Mouse (Mus musculus) thymus, postnatal 0 days (tissue): Measurements from ENCODE around the gene Nufip1. TPM values are rescaled to one million over a fixed set of nuclear protein-coding genes. Genes with fewer than 3 reads are reported as not detected.
A peak's percentile ranks its signal among the peaks of the same experiment; 100 is the strongest.

Experiments used
- DNase-seq: peaks from one replicate; pipeline ENCODE4 v3.0.0-alpha.2; 2015; ENCODE audit warnings: low spot score
- polyA plus RNA-seq: library from polyadenylated mRNA; unstranded; fragments of >200 nt; fragmentation: Nextera tagmentation; extraction: Ambion mirVana; gene quantifications from 2 replicates; pipeline ENCODE4 v1.2.1, GENCODE M21; 2015

Nufip1 gene
- 15.5 and 16.6 TPM in 2 replicates for polyA plus RNA-seq

DNA sequence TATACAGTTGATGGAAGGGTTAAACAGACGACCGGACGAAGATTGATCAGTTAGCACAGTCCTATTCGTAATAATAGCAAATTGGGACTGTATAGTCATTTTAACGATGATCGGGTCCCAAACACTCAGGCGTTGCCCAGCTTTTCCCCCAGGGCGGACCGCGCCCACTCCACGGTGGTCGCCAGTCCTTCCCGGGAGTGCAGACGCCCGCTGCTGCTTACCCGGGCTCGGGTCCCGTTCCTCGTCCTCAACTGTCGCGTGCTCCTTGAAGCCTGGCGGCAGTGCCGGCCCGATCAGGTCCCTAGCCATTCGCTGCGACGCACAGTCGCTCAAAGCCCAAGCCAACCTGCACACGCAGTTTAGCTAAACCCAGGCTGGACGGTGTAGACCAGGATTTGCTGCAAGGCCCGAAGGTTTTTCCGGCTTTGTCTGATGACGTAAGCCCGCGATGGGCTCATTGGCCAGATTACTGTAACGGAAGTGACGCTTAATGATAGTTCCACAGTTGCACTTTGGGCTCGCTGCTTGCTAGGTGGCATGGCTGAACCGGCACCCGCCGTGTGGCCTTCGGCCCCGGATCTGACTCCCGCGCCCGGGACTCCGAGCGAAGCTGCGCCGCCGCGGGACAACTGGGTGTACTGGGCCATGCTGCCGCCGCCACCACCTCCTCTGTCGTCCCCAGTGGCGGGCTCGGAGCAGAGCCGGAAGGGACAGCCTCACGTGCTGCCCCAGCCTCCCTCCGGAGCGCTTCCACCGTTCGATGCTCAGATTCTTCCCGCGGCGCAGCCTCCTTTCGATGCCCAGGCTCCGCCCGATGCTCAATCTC is at the start of gene Nufip1, which contains the start of gene Gpalpp1:
Nufip1 (plus strand) TSS at position 496 of the 826 bp plus-strand sequence.
Gpalpp1 (minus strand) TSS at position 365 of the 826 bp plus-strand sequence.
- peak; percentile 93 for DNase-seq

DNA sequence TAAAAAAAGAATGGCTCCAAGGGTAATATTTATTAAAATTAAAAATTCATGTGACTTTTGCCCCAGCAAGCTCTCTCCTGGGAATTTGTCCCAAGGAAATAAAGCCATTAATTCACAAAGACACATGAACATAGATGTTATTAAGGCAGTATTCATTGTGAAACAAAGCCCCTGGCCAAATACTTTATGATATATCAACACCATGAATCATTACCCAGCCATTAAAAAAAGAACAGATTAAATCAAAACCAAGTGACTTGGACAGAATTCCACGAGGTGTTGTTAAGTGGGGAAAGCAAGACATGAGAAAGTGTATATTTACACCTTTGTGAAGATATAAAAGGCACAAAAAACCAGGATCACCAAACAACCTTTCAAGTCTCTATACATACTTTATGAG is 43.5 kb upstream of the Nufip1 start:
- no peak for DNase-seq

DNA sequence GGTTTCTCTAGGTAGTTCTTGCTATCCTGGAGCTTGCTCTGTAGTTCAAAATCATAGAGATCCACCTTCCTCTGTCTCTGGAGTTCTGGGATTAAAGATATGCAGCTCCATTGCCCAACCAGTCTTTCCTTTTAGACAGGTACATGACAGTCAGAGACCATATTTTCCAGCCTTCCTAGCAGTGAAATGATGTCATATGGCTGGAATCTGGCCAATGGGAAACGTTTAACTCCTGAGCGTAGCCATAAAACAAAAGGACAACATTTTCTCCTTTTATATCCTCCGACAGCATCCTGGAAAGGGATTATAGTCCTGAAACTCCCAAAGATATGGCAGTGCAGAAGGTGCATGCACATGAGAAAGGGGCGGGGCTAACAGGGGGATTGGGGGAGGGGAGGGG is 42.4 kb upstream of the Nufip1 start:
- no peak for DNase-seq

DNA sequence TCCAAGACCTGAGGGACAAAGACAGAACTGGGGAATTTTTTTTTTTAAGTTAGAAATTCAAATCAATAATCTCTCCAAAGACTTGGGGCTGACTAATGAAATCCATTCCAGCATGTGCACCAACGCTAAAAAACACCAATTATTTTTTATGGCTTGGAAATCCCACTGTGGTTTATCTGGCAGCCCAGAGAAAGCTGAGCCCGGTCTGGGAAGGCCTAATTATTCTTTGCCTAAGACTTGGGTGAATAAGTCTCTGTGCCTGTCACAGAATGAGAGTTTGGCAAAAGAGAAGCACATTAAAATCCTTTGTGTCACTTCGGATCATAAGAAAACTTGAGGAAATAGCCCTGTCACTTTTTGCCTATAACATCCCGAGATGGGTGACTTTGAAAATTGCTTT is 41.4 kb upstream of the Nufip1 start:
- no peak for DNase-seq

DNA sequence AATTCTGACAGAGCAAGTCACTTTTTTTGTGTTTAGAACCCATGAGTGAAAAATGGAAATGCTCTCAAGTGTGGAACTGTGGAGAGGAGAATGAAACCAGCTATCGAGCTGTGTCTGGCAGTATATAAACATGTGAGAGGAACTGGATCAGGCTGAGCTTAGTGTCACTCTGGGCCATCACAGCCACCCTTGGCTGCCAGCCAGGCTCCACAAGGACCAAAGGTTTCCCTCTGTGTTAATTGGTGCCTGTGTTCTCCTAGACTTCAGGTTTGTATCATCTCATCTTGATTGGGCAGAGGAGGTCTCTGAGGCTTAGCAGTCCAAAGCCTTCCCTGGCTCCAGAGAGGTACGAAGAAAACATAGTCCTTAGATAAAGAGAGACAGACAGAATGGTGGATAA is 38.1 kb upstream of the Nufip1 start:
- DNase-seq: no peak

DNA sequence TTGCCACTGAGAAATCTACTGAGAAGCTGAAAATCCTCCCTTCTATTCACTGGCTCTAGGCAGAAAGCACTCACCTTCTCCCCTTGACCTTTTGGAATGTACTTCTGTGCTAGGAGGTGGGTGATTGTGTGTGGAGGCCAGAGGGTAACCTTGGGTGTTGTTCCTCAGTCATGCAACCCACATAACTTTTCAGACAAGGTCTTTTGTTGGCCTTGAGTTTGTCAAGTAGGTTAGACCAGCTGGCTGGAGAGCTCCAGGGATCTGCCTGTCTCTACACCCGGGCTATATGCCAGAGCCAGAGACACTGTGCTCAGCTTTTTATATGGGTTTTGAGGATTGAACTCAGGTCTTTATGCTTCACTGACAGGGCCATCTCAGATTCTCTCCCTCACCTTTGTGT is 36.5 kb upstream of the Nufip1 start:
- no peak for DNase-seq

DNA sequence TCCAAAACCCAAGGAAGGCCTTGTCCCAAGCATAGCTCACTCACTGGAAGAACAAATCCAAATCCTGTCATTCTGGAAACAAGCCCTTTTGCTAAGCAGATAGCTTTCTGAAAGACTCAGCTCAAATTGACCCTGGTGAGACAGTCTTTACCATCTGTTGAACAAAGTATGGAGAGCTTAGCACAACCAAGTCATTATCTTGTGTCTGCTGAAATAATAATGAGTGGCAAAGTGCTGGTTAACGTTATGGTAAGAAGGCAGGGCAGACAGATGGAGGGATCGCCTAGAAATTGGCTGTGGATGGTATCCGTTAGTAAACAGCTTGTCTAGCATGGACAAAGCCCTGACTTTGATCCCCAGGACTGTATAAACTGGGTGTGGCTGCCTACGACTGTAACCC is 35.0 kb upstream of the Nufip1 start:
- DNase-seq: no peak

DNA sequence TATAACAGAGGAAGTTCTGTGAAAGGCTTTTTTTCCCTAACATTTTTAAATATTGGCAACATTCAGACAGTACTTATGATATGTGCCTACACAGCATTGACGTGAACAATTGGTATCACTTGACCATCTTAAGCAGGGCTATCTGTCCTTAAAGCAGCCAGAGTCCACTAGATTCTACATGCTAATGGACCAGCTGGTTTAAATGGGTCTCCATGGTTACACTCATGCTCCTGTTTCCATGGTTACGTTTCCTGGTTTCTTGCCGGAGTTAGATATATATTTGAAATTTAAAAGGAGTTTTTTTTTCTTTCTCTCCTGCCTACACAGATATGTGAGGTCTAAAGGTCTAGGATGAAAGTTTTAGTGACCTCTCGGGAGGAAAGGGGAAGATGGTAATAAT is 34.1 kb upstream of the Nufip1 start:
- DNase-seq: no peak

DNA sequence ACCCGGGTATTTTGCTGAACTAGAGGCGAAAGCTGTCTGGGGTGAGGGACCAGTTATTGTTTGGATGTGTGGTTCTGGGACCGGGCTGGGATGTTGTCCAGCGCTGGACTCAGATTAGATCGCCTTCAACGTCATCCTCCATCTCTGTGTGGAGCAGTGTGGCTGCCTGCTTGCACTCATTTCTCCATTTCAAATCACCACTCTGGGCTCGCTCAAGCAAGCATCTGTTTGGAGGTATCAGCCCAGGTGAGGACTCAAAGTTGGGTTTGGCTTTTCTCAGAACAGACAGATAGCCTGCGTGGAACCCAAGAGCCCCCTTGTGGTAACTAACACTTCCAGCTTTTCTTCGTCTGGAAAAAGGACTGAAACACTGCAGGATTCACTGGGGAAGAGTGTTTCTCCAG is 33.6 kb upstream of the Nufip1 start:
- DNase-seq: peak; percentile 22

DNA sequence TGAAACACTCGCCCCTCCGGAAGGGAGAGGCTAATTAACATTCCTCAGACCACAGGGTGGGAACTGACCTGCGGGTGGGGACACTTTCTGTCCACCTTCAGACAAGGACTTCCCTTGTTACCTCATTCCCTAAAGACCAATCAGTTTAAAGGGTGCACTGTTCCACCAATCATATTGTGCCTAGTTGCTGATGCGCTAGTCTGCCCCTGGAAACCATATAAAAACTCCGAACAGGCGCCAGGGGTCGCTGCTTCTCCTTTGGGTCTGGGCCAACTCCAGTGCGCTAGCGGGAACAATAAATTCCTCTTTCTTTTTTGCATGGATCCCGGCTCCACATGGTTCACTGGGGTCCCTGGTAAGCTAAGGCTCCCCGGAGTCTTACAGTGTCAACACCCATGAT is 29.2 kb upstream of the Nufip1 start:
- DNase-seq: no peak

DNA sequence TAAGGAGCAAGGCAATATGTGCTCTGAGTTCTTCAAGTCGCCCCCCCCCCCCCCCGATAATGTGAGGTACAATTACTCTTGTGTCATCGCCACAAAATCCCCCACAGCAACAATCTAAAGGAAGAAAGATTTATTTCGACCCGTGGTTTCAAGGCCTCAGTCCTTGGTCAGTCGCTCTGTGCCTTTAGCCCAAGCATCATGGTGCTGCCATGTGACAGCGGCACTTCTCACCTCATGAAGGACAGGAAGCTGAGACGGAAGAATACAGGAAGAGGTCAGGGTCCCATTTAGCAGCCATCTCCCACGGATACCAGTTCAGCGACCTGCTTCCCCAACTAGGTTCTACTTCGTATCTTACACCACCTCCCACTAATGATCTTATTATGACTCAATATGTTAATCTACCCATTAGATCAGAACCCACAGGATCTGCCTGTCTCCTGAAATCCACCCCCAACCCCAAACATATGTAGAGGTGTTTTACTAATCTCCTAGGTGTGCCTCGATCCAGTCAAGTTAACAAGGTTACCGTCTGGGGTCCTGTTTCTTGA is 28.5 kb upstream of the Nufip1 start:
- no peak for DNase-seq

DNA sequence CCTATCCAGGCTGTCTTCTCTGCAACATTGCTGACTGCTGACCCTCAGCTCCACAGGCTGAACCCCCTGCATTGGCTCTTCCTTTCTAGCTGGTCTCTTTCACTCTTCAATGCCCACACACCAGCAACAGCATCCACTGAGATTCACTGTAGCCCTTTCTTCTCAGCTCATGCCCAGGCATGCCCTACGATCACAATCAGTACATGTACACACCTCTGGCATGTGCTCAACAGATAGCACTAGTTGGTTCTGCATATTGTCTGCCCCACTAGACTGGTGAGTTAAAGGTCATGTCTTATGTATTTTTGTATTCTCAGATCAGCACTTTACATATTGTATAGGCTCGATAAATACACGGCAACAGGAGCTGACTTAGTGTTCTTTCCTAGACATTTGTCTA is 26.5 kb upstream of the Nufip1 start:
- no peak for DNase-seq

DNA sequence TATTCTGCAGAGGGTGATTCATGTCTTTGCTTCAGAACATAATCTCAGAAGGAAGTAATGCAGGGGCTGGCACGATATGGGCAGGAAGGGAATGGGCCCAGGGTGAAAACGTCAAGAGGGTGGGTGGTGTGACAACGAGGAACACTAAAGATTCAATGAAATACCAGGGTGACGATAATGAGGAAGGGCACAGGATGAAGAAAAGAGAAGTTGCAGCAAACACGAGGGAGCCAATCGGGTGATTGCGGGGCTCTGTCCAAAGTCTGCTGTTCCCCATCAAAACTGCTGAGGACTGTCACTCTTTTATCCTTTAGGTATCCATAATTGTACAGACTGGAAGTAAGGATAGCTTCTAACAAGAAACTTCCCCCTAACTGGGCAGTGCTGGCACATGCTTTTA is 13.4 kb upstream of the Nufip1 start:
- no peak for DNase-seq

DNA sequence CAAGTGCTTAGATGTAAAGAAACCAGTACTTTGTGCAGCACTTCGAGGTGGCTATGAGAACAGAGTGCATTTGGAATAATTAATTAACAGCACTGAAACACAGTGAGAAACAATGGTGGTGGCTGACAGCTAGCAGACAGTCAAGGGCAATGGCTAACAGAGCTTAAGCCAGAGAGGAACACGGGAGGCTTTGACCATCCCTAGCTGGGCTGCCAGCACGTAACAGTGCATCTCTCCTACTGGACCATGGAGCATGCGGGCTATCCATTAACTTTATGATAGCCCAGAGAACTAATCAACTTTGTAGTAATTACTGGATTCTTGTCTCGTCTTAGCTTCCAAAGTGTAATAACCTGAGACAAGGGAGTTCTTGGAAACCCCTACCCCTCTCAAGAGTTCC is 12.9 kb upstream of the Nufip1 start:
- DNase-seq: no peak

DNA sequence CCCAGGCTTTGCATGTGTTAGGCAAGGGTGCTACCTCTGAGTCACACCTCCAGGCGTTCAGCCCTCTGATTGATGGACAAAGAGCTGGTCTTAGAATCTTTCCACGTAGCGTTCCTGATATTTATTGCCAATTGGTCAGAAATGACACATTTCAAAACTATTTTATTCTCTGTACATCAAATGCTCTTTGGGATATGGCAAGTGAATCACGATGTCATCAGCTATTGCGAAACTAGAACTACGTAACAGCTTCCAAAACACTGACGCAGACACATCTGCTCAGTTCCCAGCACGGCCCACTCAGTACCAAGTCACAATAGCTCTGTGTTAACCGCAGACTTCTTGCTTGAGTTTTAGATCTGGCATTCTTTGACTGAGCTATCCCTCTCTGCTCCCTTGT is 11.1 kb upstream of the Nufip1 start:
- no peak for DNase-seq

DNA sequence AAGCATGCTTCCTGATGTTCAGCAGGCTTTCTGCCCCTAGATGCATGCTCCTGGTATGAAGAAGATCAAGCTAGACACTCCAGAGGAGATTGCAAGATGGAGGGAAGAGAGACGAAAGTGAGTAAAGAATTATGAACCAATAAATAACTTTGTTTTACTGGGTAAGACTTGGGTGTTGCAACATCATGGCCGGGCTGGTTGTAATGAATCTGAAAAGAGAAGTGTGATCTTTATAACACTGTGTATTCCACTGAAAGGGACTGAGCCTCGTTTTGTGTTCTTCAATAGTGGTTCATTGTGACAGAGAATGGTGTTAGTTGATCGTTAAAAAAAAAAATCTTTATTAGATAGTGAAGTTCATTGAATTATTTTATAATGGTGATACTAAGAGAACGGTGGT is 5.1 kb downstream of the Nufip1 start:
- DNase-seq: no peak

DNA sequence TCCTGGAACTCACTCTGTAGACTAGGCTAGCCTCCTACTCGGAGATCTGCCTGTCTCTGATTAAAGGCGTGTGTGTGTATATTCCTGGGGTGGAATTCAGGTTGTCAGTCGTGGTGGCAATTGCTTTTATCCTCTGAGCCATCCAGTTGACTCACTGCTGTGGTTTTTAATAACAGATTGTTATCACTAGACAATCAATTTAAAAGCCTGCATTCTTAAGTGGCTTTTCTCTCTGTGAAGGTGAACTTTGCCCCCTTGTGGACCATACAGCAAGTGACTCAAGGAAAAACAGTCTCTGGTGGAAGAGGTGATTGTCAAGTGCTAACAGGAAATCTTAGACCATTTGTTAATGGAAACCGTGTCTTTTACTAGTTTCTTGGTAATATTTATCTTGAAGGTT is 8.3 kb downstream of the Nufip1 start:
- peak; percentile 5 for DNase-seq

DNA sequence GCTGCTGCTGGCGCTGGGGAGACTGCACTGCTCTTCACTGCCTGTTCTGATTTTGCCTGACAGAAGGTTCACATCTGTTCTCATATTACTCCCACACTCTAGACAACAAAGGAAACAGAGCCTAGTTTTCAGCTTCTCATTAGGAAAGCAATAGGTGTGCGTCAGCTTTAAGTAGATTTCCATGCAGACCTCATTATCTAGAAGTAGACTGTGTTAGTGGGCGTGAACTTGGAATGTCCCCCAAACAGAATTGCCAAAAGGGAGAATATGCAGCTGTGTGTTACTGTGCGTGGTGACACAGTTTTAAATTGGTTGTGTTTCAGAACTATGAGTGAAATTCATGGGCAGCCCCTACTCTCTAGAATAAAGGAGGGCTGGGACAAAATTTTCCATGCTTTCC is 9.8 kb downstream of the Nufip1 start:
- DNase-seq: no peak

DNA sequence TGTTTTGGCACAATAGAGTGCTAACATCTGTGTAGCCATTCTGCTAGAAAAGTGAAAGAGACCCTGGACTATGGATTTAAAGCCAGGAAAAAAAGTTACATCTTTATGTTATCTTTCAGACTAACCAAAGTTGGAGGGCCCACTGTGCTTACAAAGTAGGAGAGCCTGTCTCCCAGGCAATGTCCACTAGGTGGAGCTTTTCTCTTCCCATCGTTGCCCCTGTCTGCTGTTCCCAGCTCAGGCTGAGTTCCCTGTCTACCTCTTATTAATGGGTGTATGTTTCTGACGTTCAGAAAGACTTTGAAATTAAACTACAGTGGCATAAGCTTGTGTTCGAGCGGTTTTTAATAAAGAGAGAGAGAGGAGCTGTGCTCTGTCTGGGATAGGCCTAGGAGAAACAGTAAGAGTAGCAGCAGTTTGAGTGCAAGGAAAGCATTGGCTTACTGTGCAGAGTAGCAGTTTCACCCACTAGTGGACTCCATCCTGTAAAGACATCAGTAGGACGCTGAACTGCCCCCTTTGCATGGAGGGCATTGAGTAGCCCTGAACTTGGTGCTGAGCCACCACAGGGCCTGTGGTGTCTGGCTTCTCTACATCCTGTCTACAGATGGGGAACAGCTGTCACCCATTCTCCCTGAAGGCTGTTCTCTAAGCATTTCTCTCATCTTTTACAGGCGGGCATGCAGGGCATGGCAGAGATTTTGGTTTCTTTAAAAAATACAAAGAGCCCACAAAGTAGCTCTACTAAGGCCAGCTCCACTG is 11.4 kb downstream of the Nufip1 start:
- peak; percentile 37 for DNase-seq

DNA sequence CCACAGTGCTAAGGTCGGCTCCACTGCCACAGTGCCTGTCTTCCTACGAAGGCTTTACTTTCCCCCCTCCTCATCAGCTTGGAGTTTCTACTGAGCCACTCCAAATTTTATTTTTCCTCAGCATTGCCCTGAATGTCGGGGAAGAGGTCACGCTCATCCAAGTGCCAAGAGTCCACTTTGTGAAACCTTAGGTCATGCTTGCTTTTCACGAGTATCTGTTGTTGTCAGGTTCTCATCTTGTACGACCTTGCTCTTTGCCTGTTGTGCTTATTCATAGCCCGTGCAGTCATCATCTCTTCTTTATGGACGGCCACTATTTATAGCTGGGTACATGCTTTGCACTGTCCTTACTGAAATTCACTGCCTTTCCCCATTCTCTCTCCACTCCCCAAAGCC is 12.0 kb downstream of the Nufip1 start:
- DNase-seq: no peak

DNA sequence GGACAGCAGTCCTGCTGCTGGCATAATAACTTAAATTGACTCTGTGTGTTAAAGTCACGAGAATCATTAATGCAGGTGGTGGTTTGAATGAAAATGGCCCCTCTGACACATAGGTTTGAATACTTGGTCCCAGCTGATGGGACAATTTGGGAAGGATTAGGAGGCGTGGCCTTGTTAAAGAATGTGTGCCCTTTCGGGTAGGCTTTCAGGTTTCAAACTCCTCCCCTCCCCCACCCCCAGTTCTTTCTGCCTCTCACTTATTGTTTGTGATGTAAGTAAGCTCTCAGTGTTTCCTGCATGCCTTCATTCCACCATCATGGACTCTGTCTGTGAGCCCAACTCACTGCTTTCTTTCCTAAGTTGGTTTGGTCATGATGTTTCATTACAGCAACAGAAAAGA is 16.6 kb downstream of the Nufip1 start:
- no peak for DNase-seq

DNA sequence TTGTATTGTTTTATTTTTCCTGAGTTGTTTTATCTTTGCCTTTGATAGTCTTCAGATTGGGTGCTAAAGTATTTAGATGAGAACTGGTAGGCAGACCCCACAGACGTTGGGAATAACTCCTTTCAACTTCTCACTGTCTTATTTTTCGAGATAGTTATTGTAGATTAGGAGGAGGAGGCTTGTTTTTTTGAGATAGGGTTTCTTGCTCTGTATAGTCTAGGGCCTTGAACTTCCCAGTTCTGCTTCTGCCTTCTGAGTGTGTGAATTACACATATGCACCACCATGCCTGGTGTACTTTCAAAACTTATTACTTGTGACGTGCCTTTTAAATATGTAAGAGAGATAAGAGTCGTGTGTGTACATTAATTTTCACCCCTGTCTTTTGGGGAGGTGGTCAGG is 17.5 kb downstream of the Nufip1 start:
- DNase-seq: no peak
